Mouse (Mus musculus): ENCODE measurements around the gene Hnrnpdl.

DNA sequence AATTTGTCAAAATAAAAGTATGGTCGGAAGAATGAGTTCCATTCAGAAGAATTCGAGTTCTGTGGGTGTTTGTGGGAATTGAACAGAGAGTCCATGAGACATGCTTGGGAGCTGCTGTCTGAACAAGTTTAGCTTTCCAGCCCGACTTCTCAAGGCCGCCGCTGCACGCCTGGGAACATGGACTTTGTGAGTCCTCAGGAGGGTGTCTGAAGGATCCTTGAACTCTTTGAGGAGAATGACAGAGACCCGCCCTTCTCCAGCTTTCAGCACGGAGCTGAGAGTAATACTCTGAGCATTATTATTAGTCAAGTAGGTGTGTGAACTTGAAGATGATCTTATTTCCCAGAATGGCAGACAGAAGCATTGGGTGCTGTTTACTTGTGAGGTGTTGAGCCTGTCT, 3.0 kb upstream of the Hnrnpdl start:
- TF ChIP-seq USF1 (IDR thresholded peaks at IDR 0.05; ENCODE audit: low read depth) = no peak
- TF ChIP-seq CTCF (IDR thresholded peaks at IDR 0.05; ENCODE audit: control insufficient read depth, insufficient read depth, insufficient read length) = no peak
- no peak for TF ChIP-seq MYOD1 (IDR thresholded peaks at IDR 0.05; ENCODE audit: control insufficient read depth, insufficient read length, low read depth)

Data from C2C12 (cell line).